Mouse (Mus musculus): ENCODE results near the gene Olfr986.
"Not testable (repeated sequence)": the region's sequence is repeated elsewhere in the genome, so short reads cannot be mapped to it uniquely, and the experiment has no call there.

Olfr986 gene

GRCm38 (mm10) chr9:40180620-40181019 lies at the start of gene Olfr986:
Gene Olfr986 (plus strand): TSS chr9:40180920.
- DNase-seq: no peak

DNA sequence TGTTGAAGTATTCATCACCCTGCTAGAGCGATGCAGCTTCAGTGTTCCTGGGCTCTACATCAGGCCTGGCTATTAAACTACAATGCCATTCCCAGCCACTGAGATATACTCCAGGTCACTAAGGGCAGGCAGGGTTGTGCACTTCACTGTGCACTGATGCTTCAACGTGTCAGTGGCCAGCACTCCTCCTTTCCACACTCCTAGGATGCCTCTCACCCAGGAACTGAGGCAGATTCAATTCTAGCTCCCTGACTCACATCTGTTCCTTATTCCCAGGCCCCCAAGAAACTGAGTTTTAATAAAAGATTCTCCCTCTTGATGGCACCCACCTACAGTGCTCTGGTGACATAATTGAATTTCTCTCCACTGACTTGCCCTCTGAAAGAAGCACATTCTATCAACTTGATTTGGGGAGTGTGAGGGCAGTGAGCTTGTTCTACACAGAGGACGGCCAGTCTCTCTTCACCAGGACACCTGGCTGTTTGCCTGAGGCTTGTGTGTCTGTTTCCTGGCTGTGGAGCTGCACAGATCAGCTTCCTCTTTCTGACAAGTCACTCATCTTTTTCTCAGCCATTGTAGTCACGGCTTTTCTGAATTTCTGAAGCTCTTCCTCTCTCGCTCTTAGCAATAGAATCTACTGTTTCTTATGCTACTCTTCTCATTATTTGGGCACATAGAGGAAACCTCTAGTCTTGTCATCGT lies 43.6 kb upstream of the Olfr986 start:
- no peak for DNase-seq

- no peak for DNase-seq
These were observed 41.2 kb upstream of the Olfr986 start for GRCm38 (mm10) chr9:40139484-40139883.

DNA sequence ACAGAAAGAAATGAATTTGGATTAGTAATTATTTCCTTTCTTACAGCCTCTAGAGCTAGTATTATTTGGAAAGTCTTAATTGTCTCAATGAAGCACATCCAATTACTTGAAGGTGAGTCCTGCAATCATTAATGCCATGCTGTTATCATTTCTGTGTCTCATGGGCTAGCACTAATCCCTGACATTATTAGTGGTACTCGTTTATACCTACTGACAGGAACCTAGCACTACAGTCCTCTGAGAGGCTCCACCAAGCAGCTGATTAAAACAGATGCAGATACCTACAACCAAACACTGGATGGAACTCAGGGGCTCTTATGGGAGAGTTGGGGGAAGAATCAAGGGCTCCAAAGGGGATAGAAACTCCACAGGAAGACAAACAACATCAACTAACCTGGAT lies 39.2 kb upstream of the Olfr986 start:
- DNase-seq: no peak

DNA sequence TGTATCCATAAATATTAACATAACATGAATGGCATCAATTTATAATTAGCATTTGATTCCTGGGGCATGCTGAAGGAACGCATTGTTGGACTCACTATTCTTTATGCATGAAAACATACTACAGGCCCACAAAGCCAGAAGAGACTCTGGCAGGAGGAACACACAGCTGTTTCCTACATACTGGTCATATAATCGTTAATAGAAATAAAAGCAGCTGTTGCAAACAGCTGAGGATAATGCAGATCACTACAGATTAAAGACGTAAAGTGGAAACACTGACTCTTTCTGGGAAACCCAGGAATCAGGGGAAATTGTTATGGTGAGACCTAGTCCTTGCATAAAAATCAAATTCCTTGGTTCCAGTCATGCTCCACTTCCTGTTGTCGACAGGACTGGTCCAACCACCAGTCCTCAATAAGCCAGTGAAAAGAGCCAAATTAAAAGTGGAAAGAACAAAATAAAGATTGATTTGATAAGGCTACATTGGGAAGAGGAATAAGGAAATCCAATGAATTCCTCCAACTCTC lies 25.5 kb upstream of the Olfr986 start:
- DNase-seq: no peak

DNA sequence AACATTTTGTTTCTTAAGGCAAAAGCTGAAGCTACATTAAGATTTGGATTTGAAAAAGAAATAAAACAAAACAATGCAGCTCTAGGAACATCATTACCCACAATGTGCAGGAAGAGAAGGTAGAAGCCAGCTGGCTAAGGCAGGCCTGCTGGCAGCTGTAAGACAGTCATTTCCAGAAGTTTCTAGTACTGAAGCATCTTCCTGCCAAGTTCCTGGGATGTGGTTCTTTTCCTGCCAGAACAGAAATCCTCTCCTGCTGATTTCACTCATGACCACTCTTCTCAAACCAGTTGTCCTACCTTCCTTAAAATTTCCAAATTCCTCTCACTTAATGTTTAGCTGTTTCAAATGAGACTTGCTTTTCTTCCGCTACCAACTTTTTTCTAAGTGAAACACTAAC lies 14.3 kb upstream of the Olfr986 start:
- DNase-seq: no peak

- DNase-seq: no peak
These were observed 3.7 kb upstream of the Olfr986 start for GRCm38 (mm10) chr9:40177017-40177416.

- not testable (repeated sequence) for DNase-seq
These were observed 4.4 kb downstream of the Olfr986 start for GRCm38 (mm10) chr9:40185166-40185565.

- DNase-seq: no peak
These were observed 10.6 kb downstream of the Olfr986 start for GRCm38 (mm10) chr9:40191086-40191876.

- DNase-seq: peak; percentile 84
These were observed 11.6 kb downstream of the Olfr986 start, which contains the start of gene Zfp202 for GRCm38 (mm10) chr9:40192098-40193038. Gene Zfp202 (plus strand): TSS chr9:40192316.

DNA sequence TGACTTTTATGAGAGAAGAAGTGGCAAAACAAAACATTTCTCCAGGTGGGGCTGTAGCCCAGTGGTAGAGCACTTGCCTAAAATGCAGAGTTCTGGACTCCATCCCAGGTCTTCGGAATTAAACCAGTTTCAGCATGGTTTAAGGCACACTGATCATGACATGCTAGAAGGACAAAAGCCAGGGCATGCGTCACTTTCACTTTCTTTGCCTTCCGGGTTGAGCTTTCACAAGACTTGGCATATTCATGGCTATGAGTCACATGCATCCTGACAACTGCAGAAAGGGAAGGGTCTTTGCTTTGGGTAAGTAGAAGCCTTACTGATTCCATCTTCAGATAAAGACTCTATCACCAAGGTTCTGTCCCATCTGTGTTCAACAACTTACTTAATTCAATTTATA lies 15.3 kb downstream of the Olfr986 start:
- no peak for DNase-seq

DNA sequence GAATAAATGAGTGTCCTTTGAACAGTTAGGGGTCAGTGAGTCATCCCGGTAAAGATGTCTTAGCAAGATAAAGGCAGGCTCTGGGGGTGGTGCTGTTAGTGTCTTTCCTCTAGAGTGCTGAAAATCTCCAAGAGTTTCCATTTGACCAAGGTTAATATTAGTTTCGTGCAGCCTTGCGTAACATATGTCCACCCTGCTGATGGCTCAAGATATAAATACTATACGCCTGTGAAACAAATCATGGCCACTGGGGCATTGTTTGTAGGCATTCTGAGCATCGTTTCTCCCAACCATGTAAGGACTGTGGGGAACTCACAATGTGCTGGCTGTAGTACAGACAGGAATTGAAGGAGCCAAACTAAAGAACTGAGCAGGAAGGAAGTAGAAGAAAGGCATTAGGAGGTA lies 25.8 kb downstream of the Olfr986 start:
- no peak for DNase-seq

DNA sequence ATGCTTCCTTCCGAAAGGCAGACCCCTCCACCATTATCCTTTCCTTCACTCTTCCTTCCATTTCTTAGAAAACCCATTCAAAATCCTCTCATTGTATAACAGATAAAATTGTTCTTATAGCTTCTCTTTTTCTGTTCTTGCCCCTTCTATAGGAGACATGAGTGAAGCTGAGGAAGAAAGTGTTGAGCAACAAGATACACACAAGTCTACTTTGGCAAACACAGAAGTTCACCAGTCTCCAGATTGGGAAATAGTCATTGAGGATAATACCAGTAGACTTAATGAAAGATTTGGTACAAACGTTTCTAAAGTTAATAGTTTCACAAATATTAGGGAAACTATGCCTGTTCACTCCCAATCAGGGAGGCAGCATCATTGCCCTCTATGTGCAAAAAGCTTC lies 30.0 kb downstream of the Olfr986 start:
- no peak for DNase-seq

DNA sequence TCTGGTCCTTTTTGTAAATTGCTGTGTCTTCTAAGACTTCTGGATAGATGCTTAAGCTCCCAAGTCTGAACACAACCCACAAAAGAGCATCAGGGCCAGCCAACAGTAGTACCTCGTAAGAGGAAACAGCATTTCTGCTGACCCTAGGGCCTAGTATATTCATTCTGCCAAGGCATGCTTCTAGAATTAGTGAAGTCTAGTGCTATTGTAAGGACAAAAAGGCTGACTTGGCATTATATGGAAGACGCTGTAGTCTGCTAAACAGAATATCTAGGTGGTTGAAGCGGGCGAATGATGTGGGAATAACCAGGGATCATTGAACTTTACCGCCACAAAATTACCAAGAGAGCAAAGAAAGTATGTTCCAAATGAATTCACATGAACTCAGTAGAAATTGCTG lies 33.3 kb downstream of the Olfr986 start:
- DNase-seq: no peak

GRCm38 (mm10) chr9:40216651-40217050 lies 35.9 kb downstream of the Olfr986 start:
- no peak for DNase-seq

DNA sequence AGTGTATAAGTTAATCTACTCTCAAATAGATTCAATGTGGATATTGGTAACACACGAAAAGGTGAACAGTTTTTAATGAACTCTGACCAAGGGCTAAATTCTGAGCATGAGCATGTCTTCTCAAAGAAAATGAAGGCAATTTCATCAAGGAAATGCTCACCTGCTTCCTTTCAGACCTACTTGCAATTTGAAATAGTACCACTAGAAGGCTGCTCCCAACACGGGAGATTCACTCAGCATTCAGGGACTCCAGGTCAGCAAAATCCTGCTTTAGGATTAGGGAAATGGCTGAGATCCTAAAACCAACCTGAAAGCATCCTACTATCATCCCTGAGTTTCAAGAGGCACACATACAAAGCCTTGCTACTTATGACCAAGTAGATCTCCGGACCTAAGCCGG lies 43.6 kb downstream of the Olfr986 start:
- no peak for DNase-seq

DNA sequence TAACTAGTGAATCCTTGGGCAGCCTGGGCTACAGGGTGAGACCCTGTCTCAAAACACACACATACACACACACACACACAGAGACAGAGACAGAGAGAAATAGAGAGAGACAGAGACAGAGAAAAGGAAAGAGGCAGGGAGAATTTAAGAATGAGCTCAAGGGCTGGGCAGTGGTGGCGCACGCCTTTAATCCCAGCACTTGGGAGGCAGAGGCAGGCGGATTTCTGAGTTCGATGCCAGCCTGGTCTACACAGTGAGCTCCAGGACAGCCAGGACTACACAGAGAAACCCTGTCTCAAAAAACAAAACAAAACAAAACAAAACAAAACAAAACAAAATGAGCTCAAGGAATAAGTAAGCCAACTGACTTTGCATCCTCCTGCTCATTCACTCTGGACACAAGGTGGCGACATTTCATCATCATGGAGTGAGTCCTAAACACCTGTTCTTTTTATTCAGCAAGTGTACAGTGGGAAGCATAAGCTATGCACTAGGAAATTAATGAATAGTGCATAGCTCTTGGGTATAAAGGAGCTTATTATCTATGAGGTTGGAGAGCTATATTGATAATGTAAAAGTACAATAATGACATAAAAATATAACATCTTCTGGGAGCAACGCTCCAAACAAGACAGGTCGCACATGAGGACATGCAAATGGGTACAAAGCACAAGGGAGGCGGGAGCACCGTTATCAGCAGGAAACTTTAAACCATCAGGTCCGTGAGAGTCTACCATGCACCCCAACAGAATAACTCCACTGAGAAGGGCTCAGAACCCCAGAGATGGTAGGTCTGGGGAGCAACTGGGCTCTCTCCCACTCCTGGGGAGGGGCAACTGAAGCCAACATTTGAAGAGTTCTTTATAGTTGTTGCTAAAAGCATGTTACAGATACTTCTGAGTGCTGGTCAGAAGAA lies 47.4 kb downstream of the Olfr986 start:
- no peak for DNase-seq

DNA sequence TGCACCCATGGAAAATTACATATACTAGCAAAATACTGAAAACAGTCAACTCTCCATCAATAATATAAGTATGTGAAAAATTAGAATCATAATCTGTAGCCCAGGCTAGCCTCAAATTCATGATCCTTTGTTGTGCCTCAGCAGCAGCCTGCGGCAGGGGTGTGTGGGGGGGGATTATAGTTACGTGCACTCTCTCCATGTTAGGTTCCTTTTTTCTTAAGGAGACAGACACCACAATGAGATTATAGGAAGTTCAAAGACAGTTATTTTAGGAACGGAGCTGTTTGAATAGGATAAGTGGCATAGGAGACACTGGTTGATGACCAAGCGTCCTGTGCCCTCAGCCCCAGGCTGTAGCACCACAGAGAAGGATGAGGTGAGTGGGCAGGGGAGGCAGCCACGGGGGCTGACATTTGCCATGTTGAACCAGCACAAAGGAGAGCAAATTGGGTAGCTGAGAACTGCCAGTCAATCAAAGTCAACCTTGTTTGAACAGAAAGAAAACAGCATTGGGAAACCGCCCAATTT lies 48.1 kb downstream of the Olfr986 start:
- no peak for DNase-seq

DNA sequence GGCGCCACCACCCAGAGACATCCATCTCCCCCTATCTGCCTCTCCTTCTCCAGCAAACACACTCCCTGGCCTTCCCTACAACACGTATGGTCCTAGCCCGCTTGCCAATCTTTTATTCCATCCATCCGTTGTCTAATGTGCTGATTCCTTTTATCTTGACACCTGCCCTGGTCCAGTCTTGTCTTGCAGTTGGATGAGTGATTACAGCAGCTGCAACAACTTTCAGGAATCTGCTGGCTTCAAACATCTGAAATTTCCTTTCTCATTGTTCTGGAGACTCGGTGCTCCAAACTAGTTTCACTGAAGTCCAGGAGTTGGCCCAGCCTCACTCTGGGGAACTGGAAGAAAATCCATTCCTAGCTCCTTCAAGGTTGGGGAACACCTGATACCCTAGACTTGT lies 48.8 kb downstream of the Olfr986 start:
- DNase-seq: no peak

GRCm38 (mm10) chr9:40231019-40231418 lies 50.3 kb downstream of the Olfr986 start:
- no peak for DNase-seq

GRCm38 (mm10) chr9:40234233-40235072 lies 53.7 kb downstream of the Olfr986 start:
- no peak for DNase-seq
